Mouse (Mus musculus): ENCODE data around the gene Edf1.

DNA sequence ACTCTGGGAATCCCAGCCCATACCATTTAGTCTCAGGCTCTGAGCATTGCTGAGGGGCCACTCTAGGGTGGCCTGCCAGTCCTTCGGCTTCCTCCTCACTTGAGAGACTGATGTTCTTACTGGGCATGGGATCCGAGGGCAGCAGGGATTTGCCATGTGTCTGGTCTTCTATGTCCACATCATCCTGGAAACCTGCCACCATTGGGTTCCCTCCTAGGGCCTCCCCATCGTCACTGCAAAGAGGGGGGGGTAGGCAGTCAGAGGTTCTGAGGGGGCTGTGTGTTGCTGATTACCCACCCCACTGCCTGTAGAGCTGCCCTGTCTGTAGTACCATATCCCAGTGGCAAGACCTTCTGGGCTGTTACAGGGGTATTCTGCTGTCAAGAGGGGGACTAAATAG lies 28.0 kb downstream of the Edf1 start:
- TF ChIP-seq POLR2A (IDR thresholded peaks at IDR 0.05; ENCODE audit: low read depth, low read length) (no peak), CTCF (IDR thresholded peaks at IDR 0.05; ENCODE audit: extremely low read depth, insufficient read depth, insufficient read length, insufficient replicate concordance) (no peak)
